Mouse (Mus musculus): ENCODE data around the gene Gm1553. TPM values are rescaled to one million over a fixed set of nuclear protein-coding genes. Genes with fewer than 3 reads are reported as not detected.

The Gm1553 gene
- total RNA-seq (2021): not detected in 2 replicates
- long read RNA-seq, experiment 1: 0 reads
- long read RNA-seq, experiment 2: 0 reads

GRCm38 (mm10) chr10:82492518-82492917, at the start of gene Gm1553:
TSS of gene Gm1553 (minus strand) at chr10:82492618.
- no peak for DNase-seq

Other genes starting within 250 kb of the Gm1553 start
- gene 4932415D10Rik, start 176.0 kb downstream of the Gm1553 start, total RNA-seq (2021): not detected in 2 replicates
- gene Gm4924, start 138.4 kb downstream of the Gm1553 start, total RNA-seq (2021): 4.3 and 5.2 TPM in 2 replicates
- 39.5 and 42.9 TPM in 2 replicates for gene 1190007I07Rik, start 130.6 kb upstream of the Gm1553 start, total RNA-seq (2021)
- gene Tdg, start 137.2 kb upstream of the Gm1553 start, total RNA-seq (2021): 31.5 and 38.6 TPM in 2 replicates
- 2.3 and 2.8 TPM in 2 replicates for gene Glt8d2, start 198.0 kb upstream of the Gm1553 start, total RNA-seq (2021)
- 30.5 and 37.3 TPM in 2 replicates for gene Hcfc2, start 203.5 kb upstream of the Gm1553 start, total RNA-seq (2021)

Measured in adrenal gland, postnatal 14 days (tissue).